Mouse (Mus musculus) regulatory T cell (primary cell): Measurements from ENCODE around the gene Mst1.

Experiments used
- in situ Hi-C: fragments of 300-600 bp; cut with MboI, MseI; formaldehyde crosslinking; loops from one replicate; pipeline ENCODE4 v1.15.1; 2025; ENCODE audit warnings: high pct_unique_total_duplicates

The Mst1 gene

DNA sequence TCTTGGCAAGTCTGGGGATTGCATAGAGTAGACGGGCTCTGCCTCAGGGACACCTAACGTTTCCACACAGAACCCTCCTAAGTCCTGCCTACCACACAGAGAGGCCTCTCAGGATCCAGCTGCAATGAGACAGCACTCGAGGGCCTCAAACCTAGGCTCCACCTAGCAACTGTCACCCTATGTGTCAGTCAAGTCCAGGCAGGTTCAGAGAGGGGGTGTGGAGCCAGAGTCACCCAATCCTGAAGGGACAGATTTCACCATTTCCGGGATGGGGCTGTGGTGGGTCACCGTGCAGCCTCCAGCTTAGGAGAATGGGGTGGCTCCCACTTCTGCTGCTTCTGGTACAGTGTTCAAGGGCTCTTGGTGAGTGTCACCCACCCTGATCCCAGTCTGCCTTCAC lies at the start of gene Mst1:
Mst1 (plus strand) TSS at position 269 of the 400 bp plus-strand sequence.
- in situ Hi-C loops: no loop called here

DNA sequence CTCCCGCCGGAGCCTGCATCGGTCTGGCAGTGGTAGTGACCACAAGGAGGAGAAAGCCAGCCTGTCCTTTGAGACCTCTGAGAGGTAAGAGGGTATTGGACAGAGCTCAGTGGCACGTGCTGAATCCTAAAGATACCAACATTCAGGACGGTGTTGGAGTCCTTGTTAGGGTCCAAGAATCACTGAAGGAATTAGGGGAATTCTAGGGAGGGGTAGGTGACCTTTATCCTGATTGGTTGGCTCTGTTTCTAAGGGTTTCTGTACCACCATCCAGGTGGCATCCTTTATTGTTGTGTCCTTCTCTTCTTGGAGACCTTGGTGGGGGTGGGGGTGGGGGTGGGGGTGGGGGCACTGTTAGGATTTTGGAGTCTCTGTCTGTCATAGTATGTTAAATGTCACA lies 48.1 kb upstream of the Mst1 start:
- in situ Hi-C loops: no loop called here

DNA sequence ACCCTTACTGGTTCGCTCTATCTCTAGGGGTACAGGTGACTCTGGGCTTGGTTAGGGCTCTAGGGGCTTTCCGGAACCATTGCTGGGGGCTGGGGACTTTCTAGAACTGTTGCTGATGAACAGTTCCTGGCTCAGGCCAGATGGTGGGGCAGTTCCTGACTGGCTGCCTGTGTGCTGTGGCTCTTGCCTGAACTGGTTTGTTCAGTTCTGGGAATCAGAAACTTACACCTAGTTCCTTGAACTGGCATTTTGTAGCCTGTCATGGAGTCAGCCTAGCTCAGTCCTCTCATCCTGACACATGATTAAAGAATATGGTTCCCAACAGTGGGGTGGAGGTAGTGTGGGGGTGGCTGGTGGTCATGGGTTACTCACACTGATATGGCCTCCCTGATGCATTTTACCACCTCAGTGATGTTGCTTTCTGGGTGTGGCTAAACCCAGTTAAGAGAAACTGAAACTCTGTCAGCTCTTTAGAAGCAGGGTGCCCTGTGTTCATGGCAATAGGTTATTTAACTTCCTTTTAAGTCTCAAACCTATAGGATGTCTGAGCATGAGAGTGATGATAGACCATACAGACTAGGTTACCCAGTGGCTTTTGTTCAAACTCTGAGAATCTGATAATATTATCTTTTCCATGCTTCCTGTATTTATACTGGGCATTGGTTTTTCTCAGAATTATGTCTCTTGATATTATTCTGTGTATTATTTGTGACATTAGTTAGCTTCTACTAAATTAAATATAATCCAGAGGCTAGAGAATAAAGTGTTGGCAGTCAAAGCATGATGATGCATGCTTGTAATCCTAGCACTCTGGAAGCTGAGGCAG lies 44.7 kb upstream of the Mst1 start:
- in situ Hi-C loops: no loop called here

GRCm38 (mm10) chr9:108044751-108045492 lies 35.3 kb upstream of the Mst1 start:
- in situ Hi-C loops: no loop called here

- in situ Hi-C loops: no loop called here
These were observed 33.7 kb upstream of the Mst1 start for GRCm38 (mm10) chr9:108046582-108046981.

- in situ Hi-C loops: no loop called here
These were observed 32.4 kb upstream of the Mst1 start for GRCm38 (mm10) chr9:108047601-108048565.

DNA sequence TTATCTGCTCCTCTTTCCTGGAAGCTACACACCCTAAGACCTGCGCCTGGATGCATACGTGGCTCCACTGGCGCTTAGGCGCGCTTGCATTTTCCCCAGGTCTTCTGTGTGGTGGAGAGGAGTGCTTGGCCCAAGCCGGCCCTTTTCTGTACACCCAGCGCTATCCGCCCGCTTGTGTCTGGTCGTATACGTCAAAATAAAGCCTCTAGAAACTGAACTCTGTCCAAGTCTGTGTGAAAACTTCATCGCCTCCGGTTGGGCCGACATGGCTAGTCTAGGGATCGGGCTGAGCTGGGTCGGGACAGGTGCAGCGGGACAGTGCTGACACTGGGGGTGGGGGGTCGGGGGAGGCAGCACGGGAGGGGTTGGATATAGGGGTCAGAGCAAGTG lies 31.7 kb upstream of the Mst1 start:
- in situ Hi-C loops: no loop called here

GRCm38 (mm10) chr9:108049016-108049455 lies 31.2 kb upstream of the Mst1 start, which contains the start of gene Gmppb:
Gmppb (plus strand) TSS chr9:108049242.
- in situ Hi-C loops: no loop called here

GRCm38 (mm10) chr9:108049561-108050251 lies 30.5 kb upstream of the Mst1 start:
- in situ Hi-C loops: no loop called here

DNA sequence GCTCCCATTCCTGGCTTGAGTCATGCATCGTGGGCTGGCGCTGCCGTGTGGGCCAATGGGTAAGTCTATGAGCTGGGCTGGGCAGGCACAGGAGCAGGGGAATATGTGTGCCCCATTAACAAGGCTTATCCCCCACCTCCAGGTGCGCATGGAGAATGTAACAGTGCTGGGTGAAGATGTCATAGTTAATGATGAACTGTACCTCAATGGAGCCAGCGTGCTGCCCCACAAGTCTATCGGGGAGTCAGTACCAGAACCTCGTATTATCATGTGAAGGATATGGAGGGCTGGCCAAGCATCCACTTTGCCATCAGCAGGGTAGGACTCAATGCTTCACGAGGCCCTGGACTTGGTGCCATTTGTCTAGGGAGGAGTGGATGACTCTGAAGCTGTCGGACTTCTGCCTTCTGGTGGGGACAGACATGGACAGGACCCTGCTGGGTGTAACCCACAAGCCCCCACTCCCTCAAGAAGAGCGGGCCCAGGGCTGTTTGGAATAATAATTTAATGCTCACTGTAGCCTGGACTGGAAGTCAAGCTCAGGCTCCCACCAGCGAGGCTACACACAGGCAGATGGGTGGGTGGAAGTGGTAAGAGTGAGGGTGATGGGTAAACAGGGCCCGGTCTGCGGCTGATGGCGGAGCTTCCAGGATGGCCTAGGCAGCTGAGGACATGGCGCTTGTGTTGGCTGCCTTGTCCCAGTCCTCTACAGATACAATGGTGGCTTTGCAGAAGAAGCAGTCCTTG lies 28.9 kb upstream of the Mst1 start:
- in situ Hi-C loops: no loop called here

GRCm38 (mm10) chr9:108051931-108052220 lies 28.4 kb upstream of the Mst1 start:
- in situ Hi-C loops: no loop called here

GRCm38 (mm10) chr9:108052411-108052810 lies 27.8 kb upstream of the Mst1 start:
- in situ Hi-C loops: no loop called here

- in situ Hi-C loops: no loop called here
These were observed 27.2 kb upstream of the Mst1 start, which contains the start of gene Amigo3 for GRCm38 (mm10) chr9:108052885-108053664. Amigo3 (plus strand) TSS chr9:108053159.

DNA sequence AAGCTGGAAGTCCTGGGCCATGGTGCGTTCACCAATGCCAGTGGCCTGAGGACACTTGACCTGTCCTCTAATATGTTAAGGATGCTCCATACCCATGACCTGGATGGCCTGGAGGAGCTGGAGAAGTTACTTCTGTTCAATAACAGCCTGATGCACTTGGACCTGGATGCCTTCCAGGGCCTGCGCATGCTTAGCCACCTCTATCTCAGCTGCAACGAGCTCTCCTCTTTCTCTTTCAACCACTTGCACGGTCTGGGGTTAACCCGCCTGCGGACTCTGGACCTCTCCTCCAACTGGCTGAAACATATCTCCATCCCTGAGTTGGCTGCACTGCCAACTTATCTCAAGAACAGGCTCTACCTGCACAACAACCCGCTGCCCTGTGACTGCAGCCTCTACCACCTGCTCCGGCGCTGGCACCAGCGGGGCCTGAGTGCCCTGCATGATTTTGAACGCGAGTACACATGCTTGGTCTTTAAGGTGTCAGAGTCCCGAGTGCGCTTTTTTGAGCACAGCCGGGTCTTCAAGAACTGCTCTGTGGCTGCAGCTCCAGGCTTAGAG lies 26.5 kb upstream of the Mst1 start:
- in situ Hi-C loops: no loop called here

- in situ Hi-C loops: no loop called here
These were observed 25.8 kb upstream of the Mst1 start for GRCm38 (mm10) chr9:108054331-108055040.

GRCm38 (mm10) chr9:108055061-108055460 lies 25.2 kb upstream of the Mst1 start:
- in situ Hi-C loops: no loop called here

DNA sequence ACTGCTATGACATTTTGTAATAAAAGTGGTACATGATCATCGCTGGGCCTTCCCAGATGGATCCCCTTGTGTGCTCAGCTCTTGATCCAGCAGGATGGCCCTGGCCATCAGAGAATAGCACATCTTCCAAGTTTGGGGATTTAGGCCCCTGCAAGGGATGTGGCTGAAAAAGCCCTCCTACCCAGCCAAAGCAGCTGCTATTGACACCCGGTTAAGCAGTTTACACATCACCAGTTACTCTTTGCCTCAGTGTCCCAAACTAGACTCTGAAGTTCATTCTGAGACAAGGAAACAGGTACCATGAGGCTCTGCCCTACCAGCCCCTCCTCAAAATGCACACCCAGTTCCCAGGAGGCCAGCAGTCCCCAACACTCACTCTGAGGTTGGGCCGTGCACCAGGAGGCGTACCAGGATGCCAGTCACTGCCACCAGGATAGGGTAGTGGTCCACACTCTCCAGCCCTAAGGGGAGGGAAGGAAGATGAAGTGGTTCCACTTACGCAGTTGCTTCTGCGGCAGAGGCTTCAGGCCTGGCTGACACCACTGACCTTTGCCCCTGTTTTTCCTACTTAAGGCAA lies 24.5 kb upstream of the Mst1 start:
- in situ Hi-C loops: no loop called here
